Mouse (Mus musculus) testis, adult 2 months (tissue): ENCODE data around the gene Wdr91.

Experiments
- CTCF ChIP-seq: fragments of 200-500 bp; IDR thresholded peaks from 2 replicates; pipeline ENCODE4 v1.5.1; 2012; ENCODE audit warnings: low read depth, mild to moderate bottlenecking, inconsistent platforms, low read length, moderate library complexity; ENCODE audit not compliant: control insufficient read depth, insufficient read depth, insufficient replicate concordance
- POLR2A ChIP-seq: fragments of 200-500 bp; IDR thresholded peaks from 2 replicates; pipeline ENCODE4 v1.6.1; 2012; ENCODE audit warnings: low read depth, mild to moderate bottlenecking, inconsistent platforms, low read length, moderate library complexity; ENCODE audit not compliant: control insufficient read depth

DNA sequence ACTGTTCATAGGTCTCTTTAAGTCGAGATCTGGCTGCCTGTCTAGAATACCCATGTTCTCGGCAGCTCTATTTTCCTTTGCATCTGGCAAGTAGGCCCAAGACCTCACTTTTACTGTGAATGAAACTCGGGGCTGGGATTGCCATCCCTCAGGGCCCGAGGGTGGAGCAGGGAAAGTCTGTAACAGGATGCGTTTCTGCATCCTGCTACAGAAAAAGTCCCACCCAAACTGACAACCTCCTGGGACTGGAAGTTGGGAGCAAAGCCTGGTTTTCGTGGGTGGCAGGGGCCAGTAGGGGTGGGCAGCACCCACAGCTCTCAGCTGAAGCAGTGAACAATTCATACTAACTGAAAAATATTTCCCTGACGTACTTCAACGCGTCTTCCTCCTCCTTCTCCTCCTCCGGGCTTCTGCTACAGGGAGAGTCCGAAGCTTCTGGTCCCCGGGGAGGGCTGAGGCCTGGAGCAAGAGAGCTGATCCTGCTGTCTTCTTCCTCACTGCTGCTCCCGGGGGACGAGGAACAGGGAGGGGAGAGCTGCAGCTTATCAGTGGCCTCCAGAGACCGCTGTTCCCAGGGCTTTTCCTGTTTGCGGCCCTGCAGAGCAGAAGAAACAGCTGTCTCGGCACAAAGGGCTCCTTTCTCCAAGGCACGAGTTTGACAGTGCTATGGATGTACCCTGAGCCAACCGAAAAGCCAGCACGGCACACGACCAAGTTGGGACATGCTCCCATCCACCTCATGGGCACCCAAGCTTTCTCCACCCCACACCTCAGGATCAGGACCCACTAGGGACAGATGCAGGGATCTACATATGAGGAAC lies 36.4 kb downstream of the Wdr91 start:
- TF ChIP-seq CTCF (no peak), POLR2A (no peak)
